Comparison of ENCODE assay signal across 47 mouse cellular contexts in the genomic region with DNA sequence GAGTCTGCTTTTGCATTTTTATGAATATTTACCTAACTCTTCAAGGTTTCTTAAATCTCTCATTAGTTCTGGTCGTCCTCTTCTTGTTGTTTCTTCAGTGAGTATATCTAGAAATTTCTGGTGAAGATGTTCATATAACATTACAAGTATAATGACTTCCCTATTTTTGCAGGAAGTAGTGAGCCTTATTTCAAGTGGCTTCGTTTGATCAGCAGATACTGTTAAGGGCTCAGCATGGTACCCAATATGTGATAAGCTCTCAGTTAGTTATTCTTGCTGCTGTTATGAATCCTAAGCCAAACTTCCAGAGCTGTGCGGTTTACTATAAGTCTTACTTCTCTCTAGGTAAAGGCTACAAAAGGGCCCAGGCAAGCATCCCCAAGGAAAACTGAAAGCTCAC. TPM values are rescaled to one million over a fixed set of nuclear protein-coding genes. Genes with fewer than 3 reads are reported as not detected.
"Had no signal": no experiment of that assay in that cellular context is flagged by ENCODE, and none has a peak within 500 bp of the region (broad histone marks: within the 10 kb centered on the region; RNA-seq: fewer than 3 reads in every experiment).

No protein-coding gene starts in this region.

- H3K4me3 ChIP-seq: limb, embryonic 10.5 days; limb, embryonic 12.5 days; limb, embryonic 13.5 days; limb, embryonic 15.5 days; liver, embryonic 12.5 days; liver, embryonic 13.5 days; liver, embryonic 15.5 days; lung, embryonic 15.5 days; megakaryocyte, embryonic 14.5 days; midbrain, embryonic 10.5 days; midbrain, embryonic 12.5 days; midbrain, embryonic 13.5 days; midbrain, embryonic 15.5 days; myocyte; neural tube, embryonic 12.5 days had no signal

- H3K9me3 ChIP-seq: limb, embryonic 10.5 days; limb, embryonic 12.5 days; limb, embryonic 13.5 days; limb, embryonic 15.5 days; liver, embryonic 12.5 days; liver, embryonic 13.5 days; liver, embryonic 15.5 days; lung, embryonic 15.5 days; midbrain, embryonic 10.5 days; midbrain, embryonic 12.5 days; midbrain, embryonic 13.5 days; midbrain, embryonic 15.5 days; neural tube, embryonic 12.5 days had no signal

- ATAC-seq: liver, embryonic 12.5 days; liver, postnatal 0 days; lung, postnatal 0 days; midbrain, embryonic 13.5 days; midbrain, embryonic 15.5 days; midbrain, embryonic 16.5 days had no signal

- H3K4me1 ChIP-seq: limb, embryonic 10.5 days; limb, embryonic 13.5 days; limb, embryonic 15.5 days; midbrain, embryonic 13.5 days; midbrain, embryonic 15.5 days; neural tube, embryonic 12.5 days had no signal

- H3K4me2 ChIP-seq: limb, embryonic 12.5 days; limb, embryonic 13.5 days; limb, embryonic 15.5 days; liver, embryonic 11.5 days; liver, embryonic 12.5 days; liver, embryonic 13.5 days; liver, embryonic 15.5 days; lung, embryonic 14.5 days; lung, embryonic 15.5 days; midbrain, embryonic 11.5 days; midbrain, embryonic 12.5 days; midbrain, embryonic 13.5 days; midbrain, embryonic 15.5 days; neural tube, embryonic 12.5 days had no signal

- H3K27me3 ChIP-seq: limb, embryonic 12.5 days; limb, embryonic 13.5 days; limb, embryonic 15.5 days; liver, embryonic 12.5 days; liver, embryonic 13.5 days; liver, embryonic 15.5 days; lung, embryonic 15.5 days; megakaryocyte, embryonic 14.5 days; midbrain, embryonic 12.5 days; midbrain, embryonic 13.5 days; midbrain, embryonic 15.5 days; neural tube, embryonic 12.5 days had no signal

- H3K27ac ChIP-seq: limb, embryonic 10.5 days; limb, embryonic 12.5 days; limb, embryonic 13.5 days; limb, embryonic 15.5 days; liver, embryonic 12.5 days; liver, embryonic 13.5 days; liver, embryonic 14.5 days; liver, embryonic 15.5 days; lung, embryonic 15.5 days; macrophage; midbrain, embryonic 10.5 days; midbrain, embryonic 12.5 days; midbrain, embryonic 13.5 days; midbrain, embryonic 15.5 days; neural tube, embryonic 12.5 days had no signal

- H3K36me3 ChIP-seq: limb, embryonic 13.5 days; limb, embryonic 15.5 days; liver, embryonic 15.5 days; midbrain, embryonic 12.5 days; midbrain, embryonic 13.5 days; midbrain, embryonic 15.5 days; neural tube, embryonic 12.5 days had no signal

- H3K9ac ChIP-seq: limb, embryonic 12.5 days; limb, embryonic 13.5 days; limb, embryonic 15.5 days; liver, embryonic 12.5 days; liver, embryonic 13.5 days; liver, embryonic 14.5 days; liver, embryonic 15.5 days; liver, postnatal 0 days; lung, embryonic 14.5 days; lung, embryonic 15.5 days; midbrain, embryonic 12.5 days; midbrain, embryonic 13.5 days; midbrain, embryonic 15.5 days; neural tube, embryonic 12.5 days had no signal

- DNase-seq: left cerebral cortex, postnatal 4 days; liver; liver, embryonic 13.5 days; liver, postnatal 0 days; lung, adult 18-20 months; lung, adult 2 months; lung, embryonic 14.5 days; lung, postnatal 10 days; lung, postnatal 14 days; lung, postnatal 36 days; lung, postnatal 4 days; midbrain, embryonic 14.5 days had no signal

RNA-seq across cellular contexts. Expression of gene Gm17622, which starts 39.0 kb away (rescaled TPM):
- total RNA-seq: left cerebral cortex, postnatal 10 days; left cerebral cortex, postnatal 14 days; left cerebral cortex, postnatal 25 days; left cerebral cortex, postnatal 36 days; left cerebral cortex, postnatal 4 days; liver, adult 2 months; megakaryocyte progenitor cell, adult 5-6 weeks; megakaryocyte, adult 5-6 weeks; megakaryocyte-erythroid progenitor cell, adult 5-6 weeks; midbrain, postnatal 0 days; monocyte, adult 5-6 weeks had no signal
- polyA plus RNA-seq: limb, embryonic 10.5 days; limb, embryonic 11.5 days; limb, embryonic 12.5 days; limb, embryonic 13.5 days; limb, embryonic 14.5 days; limb, embryonic 15.5 days; liver, adult 2 months; liver, embryonic 11.5 days; liver, embryonic 12.5 days; liver, embryonic 13.5 days; liver, embryonic 14.5 days; liver, embryonic 15.5 days; liver, embryonic 16.5 days; liver, postnatal 0 days; lung, adult 2 months; lung, embryonic 14.5 days; lung, embryonic 15.5 days; lung, embryonic 16.5 days; lung, postnatal 0 days; macrophage; midbrain, embryonic 10.5 days; midbrain, embryonic 11.5 days; midbrain, embryonic 12.5 days; midbrain, embryonic 13.5 days; midbrain, embryonic 14.5 days; midbrain, embryonic 15.5 days; midbrain, embryonic 16.5 days; midbrain, postnatal 0 days; myocyte; neural tube, embryonic 11.5 days; neural tube, embryonic 12.5 days had no signal

RNA-seq across cellular contexts. Expression of gene Ankdd1b, which starts 58.5 kb away (rescaled TPM):
- total RNA-seq: left cerebral cortex, postnatal 4 days; liver, adult 2 months; megakaryocyte-erythroid progenitor cell, adult 5-6 weeks; monocyte, adult 5-6 weeks had no signal
- polyA plus RNA-seq: limb, embryonic 10.5 days; limb, embryonic 13.5 days; liver, adult 2 months; liver, embryonic 12.5 days; liver, embryonic 13.5 days; liver, embryonic 15.5 days; liver, embryonic 16.5 days; liver, postnatal 0 days; lung, embryonic 14.5 days; macrophage; midbrain, embryonic 10.5 days; midbrain, embryonic 11.5 days; midbrain, embryonic 12.5 days; midbrain, embryonic 13.5 days; midbrain, embryonic 14.5 days; midbrain, embryonic 15.5 days; midbrain, embryonic 16.5 days; midbrain, postnatal 0 days; myocyte; neural tube, embryonic 11.5 days had no signal
